Mouse (Mus musculus): ENCODE results near the gene Tnfrsf8.
"Not testable (repeated sequence)": the region's sequence is repeated elsewhere in the genome, so short reads cannot be mapped to it uniquely, and the experiment has no call there.

Gene Tnfrsf8

DNA sequence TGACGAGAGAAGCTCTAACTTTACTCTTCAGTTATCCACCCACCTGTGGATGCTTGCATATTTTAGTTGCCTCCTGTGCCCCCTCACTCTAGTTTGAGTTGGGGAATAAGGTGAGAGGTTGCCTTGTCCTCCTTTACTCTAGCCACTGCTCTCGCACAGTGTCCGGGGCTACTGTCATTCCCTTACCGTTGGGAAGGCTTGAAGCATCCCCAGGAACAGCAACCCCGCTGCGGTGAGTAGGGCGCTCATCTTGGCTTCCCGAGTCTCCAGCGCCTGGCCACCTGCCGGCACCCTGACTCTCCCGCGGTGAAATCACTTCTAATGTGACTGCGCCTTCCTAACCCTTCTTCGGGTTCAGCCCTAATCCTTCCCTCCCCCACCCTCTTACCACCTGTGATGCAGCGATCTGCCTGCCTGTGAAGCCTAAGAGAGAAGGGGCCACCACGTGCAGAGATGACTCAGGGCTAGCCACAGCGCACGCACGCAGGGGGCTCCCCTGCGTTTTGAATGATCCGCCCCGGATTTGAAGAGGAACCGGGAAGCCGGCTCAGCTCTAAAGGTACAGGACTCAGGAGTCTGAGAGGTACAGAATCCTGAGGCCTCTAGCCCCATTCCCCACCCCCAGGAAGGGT is at the start of gene Tnfrsf8:
Gene Tnfrsf8, minus strand, starts transcription at position 329 of the 632 bp plus-strand sequence.
- no peak for DNase-seq

DNA sequence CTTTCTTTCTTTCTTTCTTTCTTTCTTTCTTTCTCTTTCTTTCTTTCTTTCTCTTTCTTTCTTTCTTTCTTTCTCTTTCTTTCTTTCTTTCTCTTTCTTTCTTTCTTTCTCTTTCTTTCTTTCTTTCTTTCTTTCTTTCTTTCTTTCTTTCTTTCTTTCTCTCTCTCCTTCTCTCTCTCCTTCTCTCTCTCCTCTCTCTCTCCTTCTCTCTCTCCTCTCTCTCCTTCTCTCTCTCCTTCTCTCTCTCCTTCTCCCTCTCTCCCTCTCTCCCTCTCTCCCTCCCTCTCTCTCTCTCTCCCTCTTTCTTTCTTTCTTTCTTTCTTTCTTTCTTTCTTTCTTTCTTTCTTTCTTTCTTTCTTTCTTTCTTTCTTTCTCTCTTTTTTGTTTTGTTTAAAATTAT is 46.7 kb upstream of the Tnfrsf8 start:
- not testable (repeated sequence) for DNase-seq

DNA sequence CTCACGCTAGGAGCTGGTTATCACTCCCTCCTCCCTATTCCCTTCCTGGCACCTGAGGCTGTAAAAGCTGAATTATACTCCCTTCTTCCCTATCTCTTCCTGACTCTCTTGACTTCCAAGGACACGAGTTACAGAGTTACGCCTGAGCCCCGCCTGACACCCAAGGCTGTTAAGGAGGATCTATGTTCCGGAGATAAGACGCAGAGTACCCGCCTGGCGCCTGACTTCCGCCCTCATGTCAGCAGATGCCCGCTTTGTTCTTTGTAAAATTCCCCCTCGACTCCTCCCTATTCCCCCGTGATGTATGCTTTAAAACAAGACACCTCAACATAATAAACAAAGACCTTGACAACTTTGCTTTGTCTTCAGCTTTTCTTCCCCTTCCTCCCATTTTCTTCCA is 46.1 kb upstream of the Tnfrsf8 start:
- DNase-seq = no peak

DNA sequence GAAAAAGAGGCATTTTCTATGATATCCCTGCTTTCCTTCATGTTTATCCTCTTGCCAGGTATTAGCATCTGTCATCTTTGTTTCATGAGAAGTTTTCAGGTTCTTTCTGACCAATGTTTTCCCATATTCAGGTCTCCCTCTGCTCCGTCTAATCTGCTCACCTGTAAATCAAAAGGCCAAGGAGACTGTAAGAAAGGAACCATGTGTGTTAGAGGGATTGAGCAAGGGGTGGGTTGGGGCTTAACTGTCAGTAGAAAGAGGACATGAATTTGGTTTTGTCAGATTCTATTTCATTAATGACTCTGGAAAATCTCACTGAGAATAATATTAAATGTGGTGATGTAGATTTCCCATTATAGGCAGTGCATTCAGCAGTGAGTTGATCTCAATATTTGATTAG is 45.6 kb upstream of the Tnfrsf8 start:
- no peak for DNase-seq

DNA sequence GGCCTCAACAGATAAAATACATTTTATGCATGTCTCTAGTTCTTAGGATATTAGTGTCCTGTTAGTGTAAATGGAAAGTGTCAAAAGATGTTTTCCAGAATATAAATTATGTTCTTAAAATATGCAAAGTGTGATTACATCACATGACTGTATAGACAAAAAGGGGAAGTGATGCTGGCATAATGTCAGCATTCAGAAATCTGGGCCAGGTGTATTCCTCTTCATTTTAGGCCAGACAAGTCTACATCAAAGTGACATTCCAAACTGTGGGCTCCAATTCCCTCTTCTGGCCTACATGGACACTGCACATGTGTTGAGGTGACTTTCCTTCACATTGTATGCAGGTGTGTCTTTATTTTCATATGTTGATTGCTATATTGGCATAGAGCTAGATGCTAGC is 41.3 kb upstream of the Tnfrsf8 start:
- DNase-seq = no peak

DNA sequence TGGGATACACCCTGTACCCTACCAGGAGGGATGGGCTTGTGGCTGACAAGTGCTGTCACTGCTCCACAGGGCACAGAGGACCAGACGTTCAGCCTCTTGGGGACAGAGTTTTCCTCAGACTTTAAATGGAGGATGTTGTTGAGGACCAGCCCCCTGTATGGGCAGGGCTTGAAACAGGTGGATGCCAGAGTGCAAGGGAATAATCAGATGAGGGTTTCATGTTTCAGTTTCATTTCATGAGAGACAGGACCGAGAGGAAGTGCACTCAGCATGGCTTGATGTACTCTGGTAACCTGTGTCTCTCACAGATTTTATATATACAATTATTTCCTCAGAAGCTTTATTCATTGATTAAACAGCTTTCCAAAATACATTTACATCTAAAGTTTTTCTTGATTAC is 38.9 kb upstream of the Tnfrsf8 start:
- DNase-seq = no peak

DNA sequence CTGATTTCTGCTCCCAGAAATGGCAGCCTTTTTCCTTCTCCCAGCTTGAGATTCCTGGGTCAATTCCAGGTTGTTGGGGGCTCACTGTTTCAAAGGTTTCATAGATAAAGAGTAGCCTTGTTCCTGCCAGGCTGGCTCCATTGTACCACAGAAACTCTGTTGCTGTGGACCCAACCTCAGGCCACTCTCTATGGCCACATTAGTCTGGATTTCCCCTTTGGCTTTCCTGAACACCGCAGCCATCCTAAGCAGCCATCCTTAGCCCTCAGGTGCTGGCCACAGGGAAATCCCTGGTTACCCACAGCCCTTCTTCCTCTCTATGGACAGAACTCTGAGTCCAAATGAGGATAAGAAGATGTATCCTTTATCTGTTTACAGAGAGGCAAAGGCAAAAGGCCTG is 30.0 kb upstream of the Tnfrsf8 start:
- no peak for DNase-seq

DNA sequence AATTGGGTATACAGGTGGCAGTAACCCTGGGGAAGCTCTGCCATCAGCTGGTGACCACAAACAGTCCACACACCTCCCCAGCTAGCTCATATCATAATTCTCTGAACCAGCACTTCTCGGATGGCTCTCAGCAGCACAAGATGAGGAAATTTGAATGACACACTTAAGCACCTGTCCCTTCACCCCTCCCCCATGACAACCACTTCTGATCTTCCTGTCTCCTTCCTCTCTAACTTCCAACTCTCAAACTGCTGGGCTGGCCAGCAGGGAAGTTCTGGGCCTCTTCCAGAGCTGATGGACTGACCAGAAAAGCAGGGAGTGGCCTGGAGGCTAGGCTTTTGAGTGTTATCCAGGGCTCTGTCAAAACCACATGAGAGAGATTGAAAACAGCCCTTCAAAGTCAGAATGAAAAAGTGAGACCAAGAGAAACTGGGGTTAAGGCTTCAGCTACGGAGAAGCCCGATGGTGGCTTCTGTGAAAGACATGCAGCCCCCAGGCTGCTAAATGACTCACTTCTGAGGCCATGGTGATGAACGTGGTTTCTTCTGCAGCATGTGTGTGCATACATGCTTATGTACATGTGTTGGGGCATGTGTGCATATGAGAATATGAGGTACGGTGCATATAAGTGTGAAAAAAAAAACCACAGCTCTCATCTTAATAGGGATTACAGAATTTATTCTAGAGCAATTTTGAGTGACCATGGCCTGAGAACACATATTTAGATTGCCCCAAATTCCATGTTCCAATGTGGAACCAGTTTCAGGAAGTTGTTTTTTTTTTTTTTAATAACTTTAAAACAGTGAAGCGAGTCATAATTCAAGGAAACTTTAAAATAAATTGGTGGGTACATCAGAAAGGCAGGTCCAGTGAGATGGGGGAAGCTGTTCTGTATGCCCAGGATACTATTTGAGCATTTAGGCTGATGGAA is 27.2 kb upstream of the Tnfrsf8 start:
- DNase-seq = no peak

DNA sequence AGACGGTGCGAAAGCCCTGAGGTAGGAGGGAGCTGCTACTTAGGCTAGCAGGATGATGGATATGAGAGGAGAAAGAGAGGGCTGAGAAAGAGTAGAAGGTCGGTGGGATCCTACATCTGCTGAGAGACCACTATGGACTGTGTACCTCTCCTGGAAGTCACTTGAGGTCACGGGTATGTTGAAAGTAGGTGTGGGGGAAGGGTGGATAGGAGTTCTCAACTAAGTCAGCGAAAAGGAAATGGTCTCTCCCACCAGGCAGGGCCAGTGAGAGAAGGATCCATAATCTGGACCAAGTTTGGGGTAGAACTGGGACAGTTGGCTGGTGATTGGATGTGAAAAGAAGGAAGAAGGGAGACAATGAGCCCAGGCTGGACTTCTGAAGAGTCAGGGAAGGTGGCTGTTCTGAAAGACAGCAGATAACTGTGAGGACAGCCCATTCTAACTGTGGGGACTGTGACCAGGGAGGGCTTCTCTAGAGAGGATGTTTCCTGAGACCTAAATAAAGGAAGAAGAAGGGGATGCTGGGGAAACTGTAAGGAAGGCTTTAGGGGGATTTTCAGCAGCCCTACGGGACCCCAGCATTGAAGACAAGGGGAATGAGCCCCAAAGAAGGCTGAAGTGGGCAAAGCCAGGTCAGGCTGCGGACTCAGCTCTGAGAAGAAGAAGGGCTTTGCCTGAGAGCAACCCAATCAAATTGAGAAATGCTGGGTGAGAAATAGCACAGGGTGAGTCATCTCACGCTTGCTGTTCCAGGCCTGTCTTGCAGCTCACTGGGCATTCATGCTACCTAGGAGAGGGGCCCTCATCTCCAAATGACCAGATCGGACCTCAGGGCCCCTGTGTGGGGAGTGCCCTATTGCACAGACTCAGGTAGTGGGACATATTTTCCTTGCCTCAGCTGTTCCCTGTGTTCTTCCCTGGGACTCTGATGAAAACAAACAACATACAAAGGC is 23.2 kb upstream of the Tnfrsf8 start:
- no peak for DNase-seq

DNA sequence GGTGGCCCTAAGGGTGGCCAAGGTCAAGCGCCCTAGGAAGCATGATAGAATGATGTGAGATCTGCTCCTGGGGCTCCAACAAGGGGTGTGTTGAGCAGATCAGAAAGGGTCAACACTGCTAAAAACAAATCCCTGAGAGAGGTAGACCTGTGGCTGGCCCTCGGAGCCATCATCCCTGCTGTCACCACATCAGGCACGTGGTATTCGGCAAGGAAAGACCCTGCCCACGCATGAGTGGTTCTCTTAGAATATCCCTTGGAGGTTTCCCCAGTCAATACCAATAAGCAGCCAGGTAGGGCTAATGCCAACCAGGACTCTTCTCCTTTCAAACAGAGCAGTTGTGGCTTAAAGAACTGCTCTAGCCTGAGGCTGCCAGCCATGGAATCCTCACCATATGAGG is 21.6 kb upstream of the Tnfrsf8 start:
- no peak for DNase-seq

DNA sequence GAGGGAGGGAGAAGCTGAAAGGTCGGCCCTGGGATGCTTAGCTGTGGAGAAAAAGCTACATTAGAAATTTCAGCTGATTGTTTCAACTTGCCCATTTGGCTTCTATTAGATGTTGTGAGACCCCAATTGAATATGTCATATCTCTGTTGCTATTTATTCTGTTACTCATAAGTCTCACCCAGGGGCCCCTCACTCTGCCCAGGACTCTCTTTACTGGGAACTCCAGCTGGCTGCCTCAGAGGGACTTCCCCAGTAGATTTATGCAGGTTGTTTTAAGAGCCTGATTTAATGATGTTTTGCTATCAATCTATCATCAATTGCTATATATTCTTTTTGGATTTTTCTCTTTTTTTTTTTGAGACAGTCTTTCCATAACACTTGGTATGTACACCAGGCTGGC is 21.1 kb upstream of the Tnfrsf8 start:
- no peak for DNase-seq

DNA sequence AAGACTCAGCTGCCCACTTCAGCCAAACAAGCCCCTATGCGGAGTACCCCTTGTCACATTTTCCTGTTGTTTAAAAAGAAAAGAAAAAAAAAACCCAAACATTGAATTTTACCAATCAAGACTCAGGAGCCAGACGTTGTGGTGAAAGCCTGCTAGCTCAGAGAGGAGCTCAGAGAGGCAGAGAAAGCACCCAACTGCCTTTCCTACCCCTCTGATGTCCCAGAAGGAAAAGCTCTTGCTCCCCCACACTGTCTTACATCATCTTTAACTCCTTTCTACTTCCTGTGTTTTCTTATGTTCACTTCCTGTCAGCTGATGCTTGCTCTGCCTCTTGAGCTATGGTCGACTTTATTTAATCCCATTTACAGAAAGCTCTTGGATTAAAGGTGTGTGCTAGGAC is 8.7 kb upstream of the Tnfrsf8 start:
- DNase-seq = no peak

DNA sequence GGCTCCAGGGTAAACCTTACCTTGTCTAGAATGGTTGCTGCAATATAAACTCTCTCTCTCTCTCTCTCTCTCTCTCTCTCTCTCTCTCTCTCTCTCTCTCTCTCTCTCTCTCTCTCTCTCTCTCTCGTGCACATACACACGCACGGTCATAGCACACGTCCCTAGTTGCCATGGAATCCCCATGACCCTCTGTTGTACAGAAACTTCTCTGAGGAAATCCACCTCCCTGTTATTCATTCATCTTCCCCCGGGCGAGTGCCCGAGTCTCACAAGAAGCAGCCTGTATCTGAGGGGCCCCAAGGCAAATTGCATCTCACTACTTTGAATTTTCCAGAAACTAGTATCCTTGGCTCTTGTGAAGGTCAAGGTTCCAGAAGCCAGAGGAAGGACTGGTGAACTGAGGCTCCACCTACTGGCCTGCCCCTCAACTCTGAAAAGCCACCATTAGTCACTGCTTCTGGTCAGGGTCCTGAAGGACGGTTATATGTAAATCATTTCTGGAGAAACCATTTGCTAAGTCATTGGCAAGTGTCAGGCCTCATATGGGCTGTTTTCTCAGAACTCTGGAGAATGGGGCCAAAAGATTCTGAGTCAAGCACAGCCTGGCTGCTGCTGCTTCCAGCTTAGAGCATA is 8.1 kb upstream of the Tnfrsf8 start:
- DNase-seq = no peak

DNA sequence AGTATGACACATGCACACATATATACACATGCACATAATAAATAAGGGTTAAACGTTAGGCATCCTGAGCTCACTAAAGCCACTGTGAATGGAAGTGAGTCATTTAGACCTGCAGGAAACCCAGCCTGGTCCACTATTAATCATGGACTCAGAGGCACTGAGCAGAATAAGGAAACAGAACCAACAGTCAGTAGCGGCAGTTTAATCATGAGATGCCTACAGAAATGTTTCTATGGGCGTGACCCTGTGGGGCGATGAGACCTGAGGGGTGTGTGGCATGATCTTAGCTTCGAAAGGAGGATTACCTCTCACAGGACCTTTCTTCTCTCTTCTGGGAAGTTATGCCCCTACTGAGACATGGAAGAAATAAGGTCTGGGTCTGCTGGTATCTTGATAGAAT is 7.2 kb upstream of the Tnfrsf8 start:
- no peak for DNase-seq

DNA sequence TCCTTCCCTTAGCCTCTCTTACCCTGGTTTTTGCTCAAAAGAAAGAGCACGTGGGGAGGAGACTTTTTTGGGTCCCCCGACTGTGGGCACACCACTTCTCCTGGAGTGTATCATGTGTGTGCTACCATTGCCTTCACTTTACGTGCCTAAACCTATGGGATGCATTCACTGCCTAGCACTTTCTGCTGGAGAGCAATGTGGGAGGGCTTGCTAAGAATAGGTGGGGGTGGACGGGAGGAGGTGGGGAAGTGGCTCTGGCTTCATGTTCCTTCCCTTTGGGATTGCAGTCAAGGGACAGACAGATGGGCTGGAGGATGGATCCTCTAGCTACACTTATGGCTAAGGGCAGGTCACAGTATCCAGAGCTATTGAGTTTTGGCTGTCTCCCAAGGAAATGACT is 5.7 kb upstream of the Tnfrsf8 start:
- no peak for DNase-seq

DNA sequence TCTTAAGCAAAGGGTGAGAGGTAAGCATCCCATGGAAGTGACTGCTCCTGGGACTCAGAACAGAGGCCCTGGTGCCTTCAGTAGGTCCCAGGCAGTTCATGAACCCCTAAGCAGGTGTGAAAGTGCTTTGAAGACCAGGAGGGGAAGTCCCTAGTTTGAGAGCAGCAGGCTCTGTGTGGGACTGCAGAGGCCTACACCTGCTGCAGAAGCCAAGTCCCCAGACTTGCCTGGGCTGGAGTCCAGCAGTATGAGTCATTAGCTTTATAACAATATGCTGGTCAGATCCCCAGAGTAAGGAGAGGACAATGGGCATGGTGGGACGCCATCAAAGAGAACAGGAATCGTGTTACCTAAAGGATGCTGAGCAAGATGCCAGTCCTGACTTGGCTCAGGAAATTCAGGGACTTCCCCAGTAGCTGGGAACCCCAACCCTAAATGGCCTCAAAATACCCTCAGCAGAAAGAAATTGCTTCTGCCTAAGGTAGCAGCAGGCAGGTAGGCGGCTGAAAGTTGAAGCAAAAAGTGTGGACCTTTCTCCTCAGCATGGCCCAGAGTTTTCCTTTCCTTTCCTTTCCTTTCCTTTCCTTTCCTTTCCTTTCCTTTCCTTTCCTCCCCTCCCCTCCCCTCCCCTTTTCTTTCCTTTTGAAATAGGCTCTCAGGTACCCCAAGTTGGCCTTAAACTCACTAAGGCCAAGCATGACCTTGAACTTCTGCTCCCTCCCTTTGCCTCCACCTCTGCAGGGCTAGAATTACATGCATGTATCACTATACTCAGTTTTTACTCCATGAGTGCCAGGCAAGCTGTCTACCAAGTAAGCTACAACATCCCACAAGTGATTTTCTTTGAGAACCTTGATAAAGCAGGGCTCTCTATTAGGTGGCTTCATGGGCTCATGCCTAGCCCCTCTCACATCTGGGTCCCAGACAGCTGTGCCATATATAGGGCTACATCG is 4.6 kb upstream of the Tnfrsf8 start:
- no peak for DNase-seq

DNA sequence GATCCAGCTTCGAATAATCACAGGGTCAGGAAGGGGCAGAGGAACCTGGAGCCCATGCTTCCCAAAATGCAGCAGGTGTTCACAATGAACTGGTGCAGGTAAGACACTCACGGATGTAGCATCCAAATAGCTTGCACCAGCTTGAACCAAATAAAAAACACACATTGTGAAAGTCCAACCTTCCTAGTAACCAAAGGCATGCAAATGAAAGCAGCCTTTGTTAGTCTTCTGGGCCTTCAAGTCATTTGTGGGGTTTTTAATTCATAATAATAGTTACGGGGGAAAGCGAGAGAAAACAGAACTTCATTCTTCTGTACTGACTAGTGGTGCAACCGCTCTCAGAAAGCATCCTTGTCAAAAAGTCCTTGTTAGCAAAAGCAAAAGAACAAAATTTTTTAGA is 1.7 kb upstream of the Tnfrsf8 start:
- DNase-seq = no peak

DNA sequence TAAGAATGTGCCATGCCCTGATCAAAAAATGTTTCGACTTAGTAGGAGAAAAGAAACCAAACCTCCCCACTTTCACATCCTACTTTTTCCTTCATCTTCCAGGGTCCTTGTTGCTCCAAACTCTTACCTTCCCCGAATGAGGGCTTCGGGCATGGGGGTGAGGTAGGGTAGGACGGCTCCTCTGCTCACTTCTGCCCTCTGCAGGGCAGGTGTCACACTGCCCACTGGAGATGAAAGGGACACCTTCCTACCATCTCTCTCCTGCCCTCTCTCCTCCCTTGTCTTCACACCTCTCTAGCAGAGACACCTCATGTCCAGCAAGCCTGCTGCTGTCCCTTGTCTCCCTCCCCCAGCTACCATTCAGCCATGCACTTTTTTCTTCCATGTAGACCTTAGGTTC is 998 bp downstream of the Tnfrsf8 start:
- DNase-seq = no peak

DNA sequence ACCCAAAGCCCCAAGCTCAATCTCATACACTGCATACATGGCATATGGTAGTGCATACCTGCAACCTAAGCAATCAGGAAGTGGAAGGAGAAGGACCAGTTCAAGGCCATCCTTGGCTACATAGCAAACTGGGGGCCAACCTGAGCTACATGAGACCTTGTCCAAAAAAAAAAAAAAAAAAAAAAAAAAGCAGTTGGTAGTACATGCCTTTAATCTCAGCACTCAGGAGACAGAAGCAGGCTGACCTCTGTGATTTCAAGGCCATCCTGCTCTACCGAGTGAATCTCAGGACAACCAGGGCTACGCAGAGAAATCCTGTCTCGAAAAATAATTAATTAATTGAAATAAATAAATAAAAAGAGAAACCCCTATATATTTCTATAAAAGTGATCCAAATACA is 1.7 kb downstream of the Tnfrsf8 start:
- no peak for DNase-seq

DNA sequence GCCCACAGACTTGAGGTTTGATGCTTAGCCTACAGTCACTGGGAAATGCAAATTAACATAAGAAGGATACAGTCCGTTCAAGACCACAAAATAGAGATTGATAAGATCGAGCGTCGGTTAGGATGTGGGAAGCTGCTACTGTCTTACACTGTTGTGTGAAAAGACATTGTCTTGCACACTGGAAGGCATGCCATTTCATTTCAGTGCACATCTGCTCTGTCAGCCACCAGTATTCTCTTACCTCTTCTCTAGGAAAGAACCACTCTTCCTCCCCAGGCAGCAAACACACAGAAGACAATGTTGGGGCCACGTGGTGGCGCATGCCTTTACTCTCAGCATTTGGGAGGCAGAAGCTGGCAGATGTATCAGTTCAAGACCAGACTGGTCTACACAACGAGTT is 2.4 kb downstream of the Tnfrsf8 start:
- DNase-seq = no peak

DNA sequence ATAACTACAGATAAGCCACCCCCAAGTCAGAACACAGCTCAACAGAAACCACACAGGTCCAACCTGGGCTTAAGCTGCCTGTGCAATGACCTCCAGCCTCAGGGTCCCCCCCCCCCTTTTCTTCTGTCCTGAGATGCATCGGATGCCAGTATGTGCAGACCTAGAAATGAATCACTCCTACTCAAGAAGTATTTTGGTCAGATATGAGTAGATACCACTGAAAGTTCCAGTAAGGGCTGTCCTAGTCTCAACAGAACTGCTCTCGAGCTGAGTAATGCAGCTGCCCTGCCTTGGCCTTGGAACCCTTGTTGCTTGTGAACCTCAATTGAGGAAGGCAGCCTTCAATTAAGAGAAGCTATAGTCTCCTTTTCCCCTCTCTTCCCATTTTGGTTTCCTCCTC is 4.1 kb downstream of the Tnfrsf8 start:
- no peak for DNase-seq

DNA sequence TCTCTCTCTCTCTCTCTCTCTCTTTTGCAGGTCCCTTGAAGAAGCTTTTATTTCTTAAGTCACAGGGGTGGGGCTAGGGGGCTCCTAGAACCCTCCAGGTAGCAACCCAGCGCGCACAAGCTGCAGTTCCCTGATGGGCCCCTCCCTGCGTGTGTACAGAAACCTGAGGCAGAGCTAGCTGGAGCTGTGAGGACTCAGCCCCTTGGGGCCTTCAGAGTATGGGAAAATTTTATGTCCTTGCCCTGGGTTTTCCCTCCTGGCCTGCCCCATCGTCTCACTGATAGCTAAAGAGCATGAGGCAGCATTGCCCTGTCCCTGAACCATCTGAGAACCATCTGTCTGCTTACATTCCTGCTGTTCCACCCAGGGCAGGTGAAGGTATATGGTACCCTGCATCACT is 8.5 kb downstream of the Tnfrsf8 start:
- DNase-seq = no peak

All from cerebellum, postnatal 10 days (tissue).